Mouse (Mus musculus): ENCODE data around the gene Taar6. TPM values are rescaled to one million over a fixed set of nuclear protein-coding genes. Genes with fewer than 3 reads are reported as not detected.

Taar6 gene
- not detected for polyA plus RNA-seq (2017; shearing (Covaris generic))

DNA sequence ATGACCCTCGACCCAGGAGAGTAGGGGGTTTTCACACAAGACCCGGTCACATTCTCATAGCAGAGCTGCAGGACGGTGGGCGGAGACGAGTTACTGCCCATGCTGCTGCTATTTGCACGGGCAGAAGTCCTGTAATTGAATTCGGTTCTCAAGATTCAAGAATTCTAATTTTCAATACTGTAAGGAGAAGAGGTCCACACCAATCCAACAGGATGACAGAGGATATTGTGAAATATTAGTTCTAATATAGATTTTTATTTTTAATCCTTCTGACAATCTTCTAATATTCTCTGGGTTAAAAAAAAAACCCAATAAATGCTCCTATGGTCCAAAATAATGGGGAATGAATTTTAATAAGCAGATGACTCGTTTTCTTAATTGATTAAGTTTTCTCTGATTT is at the start of gene Taar6:
Gene Taar6, minus strand, starts transcription at position 101 of the 400 bp plus-strand sequence.

DNA sequence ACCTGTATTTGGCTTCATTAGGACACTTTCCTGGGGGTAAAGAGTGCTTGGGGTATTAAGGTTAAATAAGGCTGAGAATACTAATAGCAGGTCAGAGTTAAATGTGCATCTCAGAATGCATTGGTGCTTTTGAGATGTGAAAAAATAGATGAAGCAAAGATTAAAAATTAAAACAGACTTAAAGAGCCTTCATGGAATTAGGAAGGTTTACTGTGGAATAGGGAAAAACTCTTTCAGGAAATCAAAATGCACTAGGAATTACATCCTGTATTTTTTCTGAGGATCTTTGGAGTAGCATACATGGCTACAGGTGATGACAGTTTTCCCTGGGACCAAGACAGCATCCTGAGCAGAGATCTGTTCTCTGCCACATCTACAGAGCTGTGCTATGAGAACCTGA is 41.5 kb upstream of the Taar6 start, which contains the start of gene Taar7d:
Gene Taar7d, plus strand, starts transcription at position 301 of the 400 bp plus-strand sequence.

DNA sequence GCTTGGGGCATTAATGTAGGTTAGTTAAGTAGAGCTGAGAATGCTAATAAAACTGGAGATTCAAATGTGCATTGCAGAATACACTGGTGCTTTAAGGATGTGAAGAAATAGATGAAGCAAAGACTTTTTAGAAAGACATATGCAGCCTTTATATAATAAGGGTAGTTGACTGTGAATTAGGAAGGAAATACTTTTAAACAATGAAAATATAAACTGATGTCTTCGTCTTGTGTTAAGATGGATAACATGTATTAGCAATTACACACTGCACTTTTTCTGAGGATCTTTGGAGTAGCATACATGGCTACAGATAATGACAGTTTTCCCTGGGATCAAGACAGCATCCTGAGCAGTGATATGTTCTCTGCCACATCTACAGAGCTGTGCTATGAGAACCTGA is 14.2 kb upstream of the Taar6 start, which contains the start of gene Taar7b:
Gene Taar7b, plus strand, starts transcription at position 301 of the 400 bp plus-strand sequence.

DNA sequence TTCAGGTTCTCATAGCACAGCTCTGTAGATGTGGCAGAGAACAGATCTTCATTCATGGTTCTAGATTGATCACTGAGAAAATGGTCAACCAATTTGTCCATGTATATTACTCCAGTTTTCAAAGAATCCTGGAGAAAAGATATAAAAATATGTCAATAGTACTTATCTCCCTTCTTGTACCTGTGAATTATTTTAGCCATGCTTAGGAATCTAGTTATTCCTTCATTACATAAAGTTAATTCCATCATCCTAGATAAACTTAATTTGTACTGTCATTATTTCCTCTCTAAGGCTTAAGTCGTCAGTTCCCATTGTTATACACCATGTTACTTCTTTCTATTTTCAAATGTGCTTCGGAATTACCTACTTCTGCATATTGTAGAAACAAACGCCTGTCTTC is 7.9 kb upstream of the Taar6 start, which contains the start of gene Taar7a:
Gene Taar7a, minus strand, starts transcription at position 101 of the 400 bp plus-strand sequence.

DNA sequence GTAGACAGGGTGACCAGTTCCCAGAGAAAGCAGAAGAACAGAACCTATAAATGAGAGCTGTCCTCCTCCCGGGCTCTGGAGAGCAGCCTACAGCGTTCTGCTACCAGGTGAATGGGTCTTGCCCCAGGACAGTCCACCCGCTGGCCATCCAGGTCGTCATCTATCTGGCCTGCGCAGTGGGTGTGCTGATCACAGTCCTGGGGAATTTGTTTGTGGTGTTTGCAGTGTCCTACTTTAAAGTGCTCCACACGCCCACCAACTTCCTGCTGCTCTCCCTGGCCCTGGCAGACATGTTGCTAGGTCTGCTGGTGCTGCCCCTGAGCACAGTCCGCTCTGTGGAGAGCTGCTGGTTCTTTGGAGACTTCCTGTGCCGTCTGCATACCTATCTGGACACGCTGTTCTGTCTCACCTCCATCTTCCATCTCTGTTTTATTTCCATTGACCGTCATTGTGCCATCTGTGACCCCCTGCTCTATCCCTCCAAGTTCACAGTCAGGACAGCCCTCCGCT is 14.7 kb downstream of the Taar6 start, which contains the start of gene Taar5:
Gene Taar5, plus strand, starts transcription at position 51 of the 510 bp plus-strand sequence.

DNA sequence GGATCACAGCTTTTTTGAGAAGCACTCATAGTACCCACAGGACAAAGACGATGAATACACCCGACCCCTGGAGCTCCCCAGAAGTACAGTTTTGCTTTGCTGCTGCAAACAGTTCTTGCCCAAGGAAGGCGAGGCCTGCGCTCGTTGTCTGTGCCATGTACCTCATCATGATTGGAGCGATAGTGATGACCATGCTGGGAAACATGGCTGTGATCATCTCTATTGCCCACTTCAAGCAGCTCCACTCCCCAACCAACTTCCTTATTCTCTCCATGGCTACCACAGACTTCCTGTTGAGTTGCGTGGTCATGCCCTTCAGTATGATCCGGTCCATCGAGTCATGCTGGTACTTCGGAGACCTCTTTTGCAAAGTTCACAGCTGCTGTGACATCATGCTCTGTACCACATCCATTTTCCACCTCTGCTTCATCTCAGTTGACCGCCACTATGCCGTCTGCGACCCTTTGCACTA is 25.0 kb downstream of the Taar6 start, which contains the start of gene Taar4:
Gene Taar4, plus strand, starts transcription at position 51 of the 472 bp plus-strand sequence.

DNA sequence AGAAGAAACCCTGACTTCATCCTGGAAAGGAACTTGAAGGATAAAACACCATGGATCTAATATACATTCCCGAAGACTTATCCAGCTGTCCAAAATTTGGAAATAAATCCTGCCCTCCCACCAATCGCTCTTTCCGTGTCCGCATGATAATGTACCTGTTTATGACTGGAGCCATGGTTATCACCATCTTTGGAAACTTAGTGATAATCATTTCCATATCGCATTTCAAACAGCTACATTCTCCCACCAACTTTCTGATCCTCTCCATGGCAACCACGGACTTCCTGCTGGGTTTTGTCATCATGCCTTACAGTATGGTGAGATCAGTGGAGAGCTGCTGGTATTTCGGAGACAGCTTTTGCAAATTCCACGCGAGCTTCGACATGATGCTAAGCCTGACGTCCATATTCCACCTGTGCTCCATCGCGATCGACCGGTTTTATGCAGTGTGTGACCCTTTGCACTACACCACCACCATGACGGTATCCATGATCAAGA is 35.9 kb downstream of the Taar6 start, which contains the start of gene Taar3:
Gene Taar3, plus strand, starts transcription at position 51 of the 498 bp plus-strand sequence.

DNA sequence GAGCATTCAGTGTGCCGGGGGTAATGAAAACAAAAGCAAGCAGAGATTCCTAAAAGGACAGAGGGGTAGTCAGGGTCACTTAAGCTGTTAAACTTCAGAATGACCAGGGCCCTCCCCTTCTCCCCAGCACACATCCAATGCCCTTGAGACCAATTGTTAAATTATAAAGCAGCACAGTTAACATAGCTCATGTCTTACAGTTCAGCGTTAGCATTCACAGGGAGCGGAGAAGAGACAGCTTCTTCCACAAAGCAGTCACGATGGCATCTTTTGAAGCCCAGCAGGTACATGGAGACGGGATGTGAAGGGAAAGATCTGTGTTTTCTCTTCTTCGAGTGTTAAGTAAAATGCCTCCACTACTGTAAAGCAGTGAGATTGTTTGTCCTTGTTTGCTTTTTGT is 47.1 kb downstream of the Taar6 start, which contains the start of gene Taar2:
Gene Taar2, plus strand, starts transcription at position 261 of the 400 bp plus-strand sequence.

Other genes with a start within 250 kb of the Taar6 start
- gene Rps12, start 198.4 kb downstream of the Taar6 start, polyA plus RNA-seq (2017; shearing (Covaris generic)): 50.4 TPM
- gene Slc18b1, start 188.7 kb downstream of the Taar6 start, polyA plus RNA-seq (2017; shearing (Covaris generic)): not detected
- 0.28 TPM for gene Vnn3, start 134.2 kb downstream of the Taar6 start, polyA plus RNA-seq (2017; shearing (Covaris generic))
- gene Vnn1, start 91.0 kb downstream of the Taar6 start, polyA plus RNA-seq (2017; shearing (Covaris generic)): not detected
- gene Taar1, start 65.3 kb downstream of the Taar6 start, polyA plus RNA-seq (2017; shearing (Covaris generic)): not detected
- not detected for gene Taar2, start 47.1 kb downstream of the Taar6 start, polyA plus RNA-seq (2017; shearing (Covaris generic))
- not detected for gene Taar3, start 36.1 kb downstream of the Taar6 start, polyA plus RNA-seq (2017; shearing (Covaris generic))
- not detected for gene Taar4, start 25.2 kb downstream of the Taar6 start, polyA plus RNA-seq (2017; shearing (Covaris generic))
- gene Taar5, start 14.9 kb downstream of the Taar6 start, polyA plus RNA-seq (2017; shearing (Covaris generic)): not detected
- not detected for gene Taar7a, start 7.8 kb upstream of the Taar6 start, polyA plus RNA-seq (2017; shearing (Covaris generic))
- not detected for gene Taar7b, start 14.3 kb upstream of the Taar6 start, polyA plus RNA-seq (2017; shearing (Covaris generic))
- gene Taar7d, start 41.6 kb upstream of the Taar6 start, polyA plus RNA-seq (2017; shearing (Covaris generic)): not detected
- gene Taar7e, start 52.0 kb upstream of the Taar6 start, polyA plus RNA-seq (2017; shearing (Covaris generic)): not detected
- not detected for gene Taar7f, start 63.9 kb upstream of the Taar6 start, polyA plus RNA-seq (2017; shearing (Covaris generic))
- 0.38 TPM for gene Taar8a, start 90.9 kb upstream of the Taar6 start, polyA plus RNA-seq (2017; shearing (Covaris generic))
- gene Taar8b, start 106.6 kb upstream of the Taar6 start, polyA plus RNA-seq (2017; shearing (Covaris generic)): not detected
- gene Taar8c, start 116.3 kb upstream of the Taar6 start, polyA plus RNA-seq (2017; shearing (Covaris generic)): not detected
- not detected for gene Taar9, start 123.9 kb upstream of the Taar6 start, polyA plus RNA-seq (2017; shearing (Covaris generic))
- gene Stx7, start 163.7 kb upstream of the Taar6 start, polyA plus RNA-seq (2017; shearing (Covaris generic)): 19.9 TPM
- gene Moxd1, start 237.9 kb upstream of the Taar6 start, polyA plus RNA-seq (2017; shearing (Covaris generic)): not detected

Data from effector memory CD4-positive, alpha-beta T cell, adult 7 months (primary cell).